Mouse (Mus musculus): ENCODE results near the gene B4galt5. TPM values are rescaled to one million over a fixed set of nuclear protein-coding genes. Genes with fewer than 3 reads are reported as not detected.

B4galt5 gene
- polyA plus RNA-seq, 1 experiment: 69.9 TPM

DNA sequence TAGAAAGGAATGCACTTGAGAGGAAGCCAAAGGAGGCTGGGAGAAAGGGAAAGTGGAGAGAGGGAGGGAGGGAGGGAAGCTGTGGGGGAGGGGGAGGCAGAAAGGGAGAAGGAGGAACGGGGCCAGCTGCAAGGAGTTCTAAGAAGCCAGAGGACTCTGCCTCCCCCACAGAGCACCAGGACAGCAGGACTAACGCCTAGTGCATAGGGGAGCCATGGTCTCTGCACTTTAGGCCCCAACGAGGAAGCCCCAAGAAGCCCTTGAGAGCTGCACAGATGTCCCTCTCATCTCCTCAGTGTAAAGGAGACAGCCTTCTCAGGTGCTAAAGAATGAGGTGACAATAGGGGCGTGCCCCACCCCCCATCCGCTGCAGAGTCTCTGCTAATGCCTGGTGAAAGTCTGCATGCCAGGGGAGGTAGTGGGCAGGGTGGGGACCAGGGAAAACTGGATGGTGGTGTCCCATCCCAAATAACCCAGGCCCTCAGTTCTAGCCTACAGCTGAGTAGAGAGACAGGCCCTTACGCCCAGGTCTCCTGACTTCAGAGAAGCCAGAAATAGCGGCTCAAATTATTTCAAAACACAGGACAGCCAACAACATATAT lies 98.1 kb downstream of the B4galt5 start:
- Histone ChIP-seq H3K4me1 (ENCODE audit: control insufficient read depth, insufficient read depth, low read length) (peaks cover 11% of the 10 kb centered on the region), H3K27ac (ENCODE audit: insufficient read depth, low read depth, low read length) (no peak overlapping the region), H3K4me3 (ENCODE audit: insufficient read depth, low read length) (no peak overlapping the region)
- no peak for TF ChIP-seq CTCF (IDR thresholded peaks at IDR 0.05; ENCODE audit: low read depth, low read length)
- TF ChIP-seq POLR2A (IDR thresholded peaks at IDR 0.05; ENCODE audit: borderline replicate concordance, low read depth, low read length): no peak

DNA sequence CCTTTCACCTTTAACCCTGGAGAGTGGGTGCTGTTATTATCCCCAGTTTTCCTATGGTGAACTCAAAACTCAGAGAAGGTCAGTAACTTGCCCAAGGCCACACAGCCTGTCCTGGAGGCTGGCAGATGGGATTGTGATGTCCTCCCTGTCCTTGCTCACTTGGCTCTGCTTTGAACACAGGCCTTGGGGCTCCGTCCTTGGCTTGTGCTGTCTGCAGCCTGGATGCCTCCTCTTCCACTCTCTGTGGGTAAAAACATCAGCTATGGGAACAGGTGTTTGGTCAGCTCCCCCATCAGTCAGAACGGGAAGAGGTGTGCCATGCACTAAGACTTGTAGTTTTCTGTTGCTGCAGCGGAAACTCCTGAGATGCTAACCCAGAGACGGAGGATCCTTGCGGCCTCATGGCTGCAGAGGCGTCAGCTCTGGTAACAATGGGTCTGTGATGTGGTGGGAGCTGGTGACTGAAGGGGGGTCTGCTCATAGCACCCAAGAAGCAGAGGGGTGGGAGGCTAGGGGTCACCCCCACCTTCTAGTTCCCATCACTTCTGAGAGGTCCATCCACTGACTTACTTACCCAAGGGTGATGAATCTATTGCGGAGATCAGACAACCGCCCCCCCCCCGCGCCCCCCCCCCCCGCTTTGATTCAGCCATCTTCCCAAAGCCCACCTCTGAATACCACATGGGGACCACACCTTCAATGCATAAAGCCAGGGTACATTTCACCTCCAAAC lies 98.8 kb downstream of the B4galt5 start:
- peaks cover 11% of the 10 kb centered on the region for H3K4me1 ChIP-seq (ENCODE audit: control insufficient read depth, insufficient read depth, low read length)
- no peak overlapping the region for H3K27ac ChIP-seq (ENCODE audit: insufficient read depth, low read depth, low read length)
- no peak for TF ChIP-seq POLR2A (IDR thresholded peaks at IDR 0.05; ENCODE audit: borderline replicate concordance, low read depth, low read length)
- TF ChIP-seq CTCF (IDR thresholded peaks at IDR 0.05; ENCODE audit: low read depth, low read length): no peak
- no peak overlapping the region for H3K4me3 ChIP-seq (ENCODE audit: insufficient read depth, low read length)

DNA sequence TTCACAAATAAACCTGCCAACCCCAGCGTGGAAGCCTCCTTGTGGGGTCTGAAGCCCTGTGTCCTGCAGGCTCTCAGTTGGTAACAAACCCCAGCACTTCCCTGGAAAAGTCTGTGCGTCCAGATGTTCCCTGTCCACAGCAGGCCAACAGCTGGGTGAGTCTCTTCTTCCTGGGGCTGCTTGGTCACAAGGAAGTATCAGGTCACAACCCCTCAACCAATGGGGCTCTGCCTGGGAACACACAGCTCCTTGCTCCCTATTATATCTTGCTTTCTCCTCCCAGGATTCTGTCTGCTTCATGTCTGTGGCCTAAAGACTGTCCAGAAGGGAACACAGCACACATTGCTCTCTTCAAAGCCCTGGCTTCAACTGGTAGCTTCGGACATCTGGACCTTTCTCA lies 99.4 kb downstream of the B4galt5 start:
- TF ChIP-seq CTCF (IDR thresholded peaks at IDR 0.05; ENCODE audit: low read depth, low read length) (no peak), POLR2A (IDR thresholded peaks at IDR 0.05; ENCODE audit: borderline replicate concordance, low read depth, low read length) (no peak)
- no peak overlapping the region for H3K4me3 ChIP-seq (ENCODE audit: insufficient read depth, low read length)
- H3K27ac ChIP-seq (ENCODE audit: insufficient read depth, low read depth, low read length): no peak overlapping the region
- H3K4me1 ChIP-seq (ENCODE audit: control insufficient read depth, insufficient read depth, low read length): peaks cover 11% of the 10 kb centered on the region

Other genes with a start within 250 kb of the B4galt5 start
- gene Kcnb1, start 159.0 kb downstream of the B4galt5 start, polyA plus RNA-seq (2012; ENCODE audit: insufficient read depth, insufficient read length, missing spikeins): 0.62 and 0.84 TPM in 2 replicates
- gene Ptgis, start 108.6 kb downstream of the B4galt5 start, polyA plus RNA-seq (2012; ENCODE audit: insufficient read depth, insufficient read length, missing spikeins): not detected in 2 replicates
- gene Slc9a8, start 72.5 kb upstream of the B4galt5 start, polyA plus RNA-seq (2012; ENCODE audit: insufficient read depth, insufficient read length, missing spikeins): 23.4 and 27.4 TPM in 2 replicates
- 115 and 117 TPM in 2 replicates for gene Rnf114, start 143.5 kb upstream of the B4galt5 start, polyA plus RNA-seq (2012; ENCODE audit: insufficient read depth, insufficient read length, missing spikeins)
- 11.9 and 14.2 TPM in 2 replicates for gene Spata2, start 143.7 kb upstream of the B4galt5 start, polyA plus RNA-seq (2012; ENCODE audit: insufficient read depth, insufficient read length, missing spikeins)
- 0.49 and 0.79 TPM in 2 replicates for gene Snai1, start 189.0 kb upstream of the B4galt5 start, polyA plus RNA-seq (2012; ENCODE audit: insufficient read depth, insufficient read length, missing spikeins)